21 mouse cellular contexts compared by ENCODE assay signal in the genomic region with DNA sequence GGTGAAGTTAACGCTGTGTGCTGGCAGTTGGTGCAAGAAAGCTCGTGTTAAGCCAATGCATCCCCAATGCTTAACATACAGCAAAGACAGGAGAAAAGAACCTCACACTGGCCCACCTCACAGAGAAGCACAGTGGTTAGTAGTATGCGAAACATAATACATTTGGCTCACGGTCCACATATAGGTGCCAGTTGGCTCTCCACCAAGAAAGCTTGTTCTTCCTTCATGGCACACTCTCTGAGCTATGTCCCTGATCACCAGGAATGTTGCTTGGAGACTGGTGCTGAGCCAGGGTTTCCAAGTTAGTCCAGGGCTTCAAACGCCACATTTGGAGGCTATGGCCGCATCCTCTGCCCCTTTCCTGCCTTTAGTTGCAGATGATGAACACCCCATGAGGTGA.
"Had no signal": no experiment of that assay in that cellular context is flagged by ENCODE, and none has a peak within 500 bp of the region (broad histone marks: within the 10 kb centered on the region; RNA-seq: fewer than 3 reads in every experiment).

No protein-coding gene starts in this region.

- H3K4me2 ChIP-seq: limb, embryonic 13.5 days; liver, embryonic 12.5 days; liver, embryonic 15.5 days; lung, embryonic 15.5 days; midbrain, embryonic 12.5 days; neural tube, embryonic 13.5 days; stomach, embryonic 15.5 days had no signal

- ATAC-seq: liver, embryonic 12.5 days had no signal

- DNase-seq: kidney, adult 9 months; kidney, postnatal 14 days; layer of hippocampus, adult 9-11 months; liver; lung, adult 18-20 months; lung, postnatal 10 days; lung, postnatal 36 days; retina, postnatal 1 day; right cerebral cortex, postnatal 25 days; spleen, adult 18-20 months; thymus, postnatal 25 days had no signal

- H3K9me3 ChIP-seq: limb, embryonic 10.5 days; limb, embryonic 13.5 days; liver, embryonic 12.5 days; liver, embryonic 15.5 days; lung, embryonic 15.5 days; midbrain, embryonic 12.5 days; neural tube, embryonic 13.5 days; stomach, embryonic 15.5 days had no signal

- H3K27ac ChIP-seq: layer of hippocampus, adult 2 months; limb, embryonic 10.5 days; limb, embryonic 13.5 days; liver, embryonic 12.5 days; liver, embryonic 15.5 days; lung, embryonic 15.5 days; midbrain, embryonic 12.5 days; neural tube, embryonic 13.5 days; stomach, embryonic 15.5 days had no signal

- H3K36me3 ChIP-seq: stomach, embryonic 15.5 days had no signal

- H3K9ac ChIP-seq: limb, embryonic 13.5 days; liver, embryonic 12.5 days; liver, embryonic 15.5 days; lung, embryonic 15.5 days; midbrain, embryonic 12.5 days; neural tube, embryonic 13.5 days; stomach, embryonic 15.5 days had no signal

- H3K27me3 ChIP-seq: limb, embryonic 13.5 days; liver, embryonic 15.5 days; lung, embryonic 15.5 days; midbrain, embryonic 12.5 days; neural tube, embryonic 13.5 days; stomach, embryonic 15.5 days had no signal

- H3K4me1 ChIP-seq: liver, embryonic 12.5 days; liver, embryonic 15.5 days; lung, embryonic 15.5 days; midbrain, embryonic 12.5 days; stomach, embryonic 15.5 days had no signal

- H3K4me3 ChIP-seq: layer of hippocampus, adult 2 months; limb, embryonic 10.5 days; limb, embryonic 13.5 days; liver, embryonic 12.5 days; liver, embryonic 15.5 days; lung, embryonic 15.5 days; midbrain, embryonic 12.5 days; myocyte; neural tube, embryonic 13.5 days; stomach, embryonic 15.5 days had no signal
